Mouse (Mus musculus) kidney, adult 8-10 months (tissue): ENCODE data around the gene Trim17.

Source experiments
- DNase-seq, 2 experiments: peaks; one replicate each; pipeline ENCODE4 v3.0.0; 2022

Gene Trim17

GRCm38 (mm10) chr11:58995061-58995806 is 40.7 kb downstream of the Trim17 start:
- no peak for DNase-seq

DNA sequence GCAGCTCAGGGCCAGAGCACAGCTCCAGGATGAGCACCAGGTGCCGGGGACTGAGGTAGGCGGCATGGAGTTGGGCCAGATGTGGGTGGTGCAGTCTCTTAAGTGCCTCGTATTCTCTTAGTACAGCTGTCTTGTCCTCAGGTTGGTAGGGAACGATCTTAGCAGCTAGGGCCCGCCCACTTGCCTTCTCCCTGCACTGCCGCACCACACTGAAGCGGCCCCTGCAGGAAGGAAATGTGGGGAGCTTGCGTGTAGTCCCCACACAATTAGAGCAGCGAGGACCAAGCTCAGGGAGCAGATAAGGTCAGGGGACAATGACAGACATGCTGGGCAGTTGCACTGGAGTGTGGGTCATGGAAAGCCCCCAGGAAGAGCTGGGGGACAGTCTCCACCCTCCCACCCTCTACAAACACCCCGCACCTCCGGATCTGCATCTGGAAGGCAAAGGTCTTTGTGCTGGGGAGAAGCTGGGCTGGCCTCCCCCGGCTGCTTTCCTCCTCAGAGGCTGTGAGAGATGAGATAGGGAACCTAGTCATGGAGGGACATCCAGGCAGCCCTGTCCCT is 41.4 kb downstream of the Trim17 start:
- DNase-seq: no peak

- DNase-seq: no peak
Measured at GRCm38 (mm10) chr11:58997541-58997940, 43.1 kb downstream of the Trim17 start.

GRCm38 (mm10) chr11:58999158-58999557 is 44.7 kb downstream of the Trim17 start:
- no peak for DNase-seq

DNA sequence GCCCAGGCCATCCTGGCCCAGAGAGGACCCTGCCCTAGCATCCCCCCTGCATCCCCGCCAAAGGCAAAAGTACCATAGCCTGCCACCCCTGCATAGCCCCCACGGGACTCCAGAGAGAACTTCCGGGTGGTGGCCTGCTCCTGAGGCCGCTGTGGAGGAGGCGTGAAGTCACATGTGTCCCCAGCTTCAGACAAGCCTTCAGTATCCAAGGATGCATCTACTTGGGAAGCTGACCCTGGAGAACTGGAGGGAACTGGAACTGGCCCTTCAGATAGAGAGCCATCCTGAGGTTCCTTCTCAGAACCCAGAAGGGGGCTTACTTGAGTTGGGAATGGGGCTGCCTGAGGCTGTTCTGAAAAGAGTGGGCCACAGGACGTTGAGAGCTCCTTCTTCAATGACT is 45.3 kb downstream of the Trim17 start:
- DNase-seq: no peak

GRCm38 (mm10) chr11:59000635-59001034 is 46.1 kb downstream of the Trim17 start:
- DNase-seq: no peak

DNA sequence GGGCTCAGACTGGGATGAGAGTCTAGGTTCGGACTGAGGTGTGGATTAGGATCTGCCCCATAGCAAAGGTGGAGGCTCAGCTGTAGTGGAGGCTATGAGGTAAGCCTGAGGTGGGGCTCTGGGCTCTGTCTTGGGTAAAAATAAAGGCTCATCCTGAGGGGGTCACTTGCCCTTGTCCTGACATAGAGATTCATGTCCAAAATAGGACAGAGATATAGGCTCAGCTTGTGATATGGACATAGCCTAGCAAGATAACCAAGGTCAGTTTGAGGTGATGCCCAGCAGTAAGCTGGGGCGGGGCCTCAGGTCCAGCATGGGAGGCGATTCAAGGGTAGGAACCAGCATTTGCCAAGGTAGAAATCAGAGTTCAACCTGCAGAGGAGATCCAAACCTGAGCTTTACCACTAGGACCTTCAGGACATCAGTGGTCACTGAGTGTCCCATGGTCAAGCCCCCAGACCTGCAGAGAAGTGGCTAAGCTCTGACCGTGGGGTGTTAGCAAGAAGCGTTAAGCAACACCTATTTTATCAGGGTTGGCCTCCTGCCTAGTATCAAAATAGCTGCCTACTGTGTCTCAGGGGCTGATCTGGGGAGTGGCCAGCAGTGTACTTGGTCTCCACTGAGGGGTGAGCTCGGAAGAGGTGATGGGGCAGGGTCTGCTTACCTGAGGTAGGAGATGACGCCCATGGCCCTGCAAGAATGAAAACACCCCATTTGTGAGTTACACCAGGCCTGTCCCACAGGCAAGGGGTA is 48.0 kb downstream of the Trim17 start:
- no peak for DNase-seq

- peak in 1 of 2 experiments; percentile 19 for DNase-seq
Measured at GRCm38 (mm10) chr11:59015052-59015451, 60.6 kb downstream of the Trim17 start.
